Mouse (Mus musculus) spleen, postnatal 4 days (tissue): ENCODE data around the gene Otogl.

ENCODE experiments used
- DNase-seq, 2 experiments: peaks; one replicate each; pipeline ENCODE4 v3.0.0; 2022; ENCODE audit warnings: low spot score in 2 of 2

Otogl gene

GRCm38 (mm10) chr10:107912084-107912573 is at the start of gene Otogl:
Gene Otogl, minus strand, starts transcription at chr10:107912134.
- DNase-seq, result no peak

- DNase-seq, result no peak
These were observed 44.7 kb upstream of the Otogl start for GRCm38 (mm10) chr10:107956588-107956987.

- DNase-seq, result no peak
These were observed 42.5 kb upstream of the Otogl start for GRCm38 (mm10) chr10:107954444-107954843.

- DNase-seq, result no peak
These were observed 39.7 kb upstream of the Otogl start for GRCm38 (mm10) chr10:107951596-107951995.

GRCm38 (mm10) chr10:107949945-107950344 is 38.0 kb upstream of the Otogl start:
- no peak for DNase-seq

- no peak for DNase-seq
These were observed 36.7 kb upstream of the Otogl start for GRCm38 (mm10) chr10:107948647-107949046.

GRCm38 (mm10) chr10:107948038-107948437 is 36.1 kb upstream of the Otogl start:
- no peak for DNase-seq

- DNase-seq, result no peak
These were observed 34.4 kb upstream of the Otogl start for GRCm38 (mm10) chr10:107946348-107946747.

GRCm38 (mm10) chr10:107943859-107944258 is 31.9 kb upstream of the Otogl start:
- no peak for DNase-seq

GRCm38 (mm10) chr10:107941188-107941900 is 29.4 kb upstream of the Otogl start:
- DNase-seq, result no peak

GRCm38 (mm10) chr10:107940302-107940701 is 28.4 kb upstream of the Otogl start:
- no peak for DNase-seq

- DNase-seq, result no peak
These were observed 27.9 kb upstream of the Otogl start for GRCm38 (mm10) chr10:107939821-107940220.

GRCm38 (mm10) chr10:107934055-107934454 is 22.1 kb upstream of the Otogl start:
- DNase-seq, result no peak

- no peak for DNase-seq
These were observed 21.6 kb upstream of the Otogl start for GRCm38 (mm10) chr10:107933527-107933926.

GRCm38 (mm10) chr10:107931833-107932828 is 20.2 kb upstream of the Otogl start:
- DNase-seq, result no peak

GRCm38 (mm10) chr10:107930471-107931021 is 18.6 kb upstream of the Otogl start:
- no peak for DNase-seq

- no peak for DNase-seq
These were observed 13.4 kb upstream of the Otogl start for GRCm38 (mm10) chr10:107925306-107925705.

GRCm38 (mm10) chr10:107923860-107924259 is 11.9 kb upstream of the Otogl start:
- DNase-seq, result no peak

- no peak for DNase-seq
These were observed 10.8 kb upstream of the Otogl start for GRCm38 (mm10) chr10:107922750-107923149.

GRCm38 (mm10) chr10:107921549-107921948 is 9.6 kb upstream of the Otogl start:
- no peak for DNase-seq

- no peak for DNase-seq
These were observed 9.2 kb upstream of the Otogl start for GRCm38 (mm10) chr10:107921134-107921533.

GRCm38 (mm10) chr10:107913013-107913412 is 1.1 kb upstream of the Otogl start:
- DNase-seq, result no peak
